Mouse (Mus musculus): ENCODE data around the gene Gatad2b.

DNA sequence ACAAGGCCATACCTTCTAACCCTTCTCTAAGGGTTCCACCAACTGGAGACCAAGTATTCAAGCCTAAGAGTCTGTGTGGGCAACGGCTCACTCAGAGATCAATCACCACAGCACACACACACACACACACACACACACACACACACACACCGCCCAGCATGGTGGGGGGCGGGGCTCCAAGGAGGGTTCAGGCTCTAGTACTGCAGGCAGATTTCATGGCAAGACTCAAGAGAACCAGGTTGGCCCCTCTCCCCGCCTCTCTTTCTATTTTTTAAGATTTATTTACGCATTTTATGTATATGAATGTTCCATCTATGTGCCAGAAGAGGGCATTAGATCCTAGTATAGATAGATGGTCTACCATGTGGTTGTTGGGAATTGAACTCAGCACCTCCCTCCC lies 79.8 kb downstream of the Gatad2b start:
- TF ChIP-seq NELFE (IDR thresholded peaks at IDR 0.05; ENCODE audit: low read depth, low read length) (no peak), POLR2A (IDR thresholded peaks at IDR 0.05; ENCODE audit: low read depth, low read length) (no peak), CTCF (conservative IDR thresholded peaks at IDR 0.05 in 1 of 2, IDR thresholded peaks at IDR 0.05 in 1 of 2; ENCODE audit: low read depth in 2 of 2, low read length in 2 of 2) (no peak), POLR2AphosphoS2 (IDR thresholded peaks at IDR 0.05; ENCODE audit: low read depth, low read length) (no peak), ZKSCAN1 (IDR thresholded peaks at IDR 0.05; ENCODE audit: borderline replicate concordance, low read depth, low read length) (no peak)
